Mouse (Mus musculus): ENCODE measurements around the gene Ihh. TPM values are rescaled to one million over a fixed set of nuclear protein-coding genes. Genes with fewer than 3 reads are reported as not detected.

Ihh gene
- polyA plus RNA-seq, 1 experiment: 0.24 TPM

DNA sequence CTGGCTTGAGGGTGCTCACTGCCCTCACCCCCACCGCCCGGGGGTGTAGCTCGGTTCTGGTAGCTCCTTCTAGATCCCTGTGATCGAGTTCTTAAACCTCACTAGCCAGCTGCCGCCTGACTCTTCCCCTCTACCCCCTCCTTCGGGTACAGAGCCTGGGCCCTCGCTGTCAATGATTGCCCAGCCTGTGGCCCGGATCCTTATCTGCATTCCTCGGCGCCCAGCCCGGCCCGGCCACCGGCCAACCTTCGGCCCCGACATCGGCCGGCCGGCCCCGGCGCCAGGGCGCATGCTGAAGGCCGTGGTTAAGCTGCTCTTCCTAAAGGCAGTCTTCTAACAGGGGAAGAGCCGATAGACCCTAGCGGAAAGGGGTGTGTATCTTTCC, 1.8 kb downstream of the Ihh start:
- Histone ChIP-seq H3K36me3 (ENCODE audit: control insufficient read depth, insufficient read depth, low read length, poor library complexity, severe bottlenecking) (no peaks in the 10 kb centered on the region), H3K9ac (ENCODE audit: low read depth, poor library complexity, severe bottlenecking) (no peak overlapping the region), H3K4me3 (ENCODE audit: low read depth, low read length) (no peak overlapping the region), H3K4me1 (ENCODE audit: control insufficient read depth, insufficient read depth, low read length) (no peaks in the 10 kb centered on the region), H3K9me3 (replicated peaks; ENCODE audit: control insufficient read depth, insufficient read depth, low read length, poor library complexity, severe bottlenecking) (no peaks in the 10 kb centered on the region), H3K27me3 (ENCODE audit: control insufficient read depth, insufficient read depth, low read length, poor library complexity, severe bottlenecking) (peaks cover 24% of the 10 kb centered on the region), H3K27ac (ENCODE audit: insufficient read depth, low read length) (no peak overlapping the region)
- no peak for TF ChIP-seq POLR2A (IDR thresholded peaks at IDR 0.05; ENCODE audit: insufficient read depth, low read length)
- no peak for TF ChIP-seq CTCF (IDR thresholded peaks at IDR 0.05; ENCODE audit: low read depth, low read length)
- TF ChIP-seq EP300 (IDR thresholded peaks at IDR 0.05; ENCODE audit: insufficient read depth, low read depth, low read length): no peak

DNA sequence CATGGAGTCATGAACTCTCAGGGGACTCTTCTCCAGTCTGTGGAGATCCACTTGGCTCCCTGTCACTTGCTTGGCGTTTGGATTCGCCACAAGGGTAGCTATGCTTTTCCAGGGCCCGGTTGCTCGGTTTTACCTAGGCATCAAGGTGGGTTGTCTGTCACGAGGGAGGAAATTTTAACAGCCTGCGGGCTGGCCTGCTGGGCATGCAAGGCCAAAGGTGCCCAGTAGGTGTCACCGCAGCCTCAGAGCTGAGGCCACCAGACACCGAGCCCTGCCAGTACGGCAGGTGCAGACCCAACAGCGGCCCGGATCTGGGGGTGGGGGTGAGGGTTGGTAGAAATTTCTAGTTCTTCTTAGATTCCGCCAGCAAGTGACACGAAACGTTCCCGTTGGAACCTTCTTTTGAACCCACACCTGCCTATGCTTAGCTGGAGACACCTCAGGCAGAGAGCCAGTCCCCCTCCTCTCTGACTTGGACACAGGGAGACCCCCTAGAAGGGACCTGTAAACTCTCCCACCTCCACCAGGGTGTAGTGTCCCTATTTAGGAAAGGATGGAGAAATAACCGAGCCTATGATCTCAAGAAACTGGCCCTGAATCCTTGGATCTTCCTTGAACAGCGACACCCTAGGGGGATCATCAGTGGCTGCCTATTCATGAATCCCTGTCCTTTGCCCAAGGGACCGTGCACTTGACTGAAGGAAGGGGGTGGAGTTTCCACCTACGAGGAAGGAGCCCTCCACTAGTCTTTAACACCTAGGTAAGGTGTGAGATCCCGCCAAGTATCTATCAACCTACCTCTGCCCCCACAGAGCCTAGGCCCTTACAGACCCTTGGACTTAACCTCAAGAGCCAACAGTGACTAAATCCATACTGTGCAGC, 2.4 kb downstream of the Ihh start:
- Histone ChIP-seq H3K36me3 (ENCODE audit: control insufficient read depth, insufficient read depth, low read length, poor library complexity, severe bottlenecking) (no peaks in the 10 kb centered on the region), H3K4me1 (ENCODE audit: control insufficient read depth, insufficient read depth, low read length) (no peaks in the 10 kb centered on the region), H3K27me3 (ENCODE audit: control insufficient read depth, insufficient read depth, low read length, poor library complexity, severe bottlenecking) (peaks cover 24% of the 10 kb centered on the region), H3K4me3 (ENCODE audit: low read depth, low read length) (0 out of 2 replicates have a peak overlapping the region, but pooled peaks have one; percentile 18), H3K27ac (ENCODE audit: insufficient read depth, low read length) (no peak overlapping the region), H3K9ac (ENCODE audit: low read depth, poor library complexity, severe bottlenecking) (peak overlapping the region; percentile 24; the same call in 1 of the 2 replicates), H3K9me3 (replicated peaks; ENCODE audit: control insufficient read depth, insufficient read depth, low read length, poor library complexity, severe bottlenecking) (no peaks in the 10 kb centered on the region)
- TF ChIP-seq EP300 (IDR thresholded peaks at IDR 0.05; ENCODE audit: insufficient read depth, low read depth, low read length) (no peak), CTCF (IDR thresholded peaks at IDR 0.05; ENCODE audit: low read depth, low read length) (peak; percentile 84), POLR2A (IDR thresholded peaks at IDR 0.05; ENCODE audit: insufficient read depth, low read length) (no peak)

DNA sequence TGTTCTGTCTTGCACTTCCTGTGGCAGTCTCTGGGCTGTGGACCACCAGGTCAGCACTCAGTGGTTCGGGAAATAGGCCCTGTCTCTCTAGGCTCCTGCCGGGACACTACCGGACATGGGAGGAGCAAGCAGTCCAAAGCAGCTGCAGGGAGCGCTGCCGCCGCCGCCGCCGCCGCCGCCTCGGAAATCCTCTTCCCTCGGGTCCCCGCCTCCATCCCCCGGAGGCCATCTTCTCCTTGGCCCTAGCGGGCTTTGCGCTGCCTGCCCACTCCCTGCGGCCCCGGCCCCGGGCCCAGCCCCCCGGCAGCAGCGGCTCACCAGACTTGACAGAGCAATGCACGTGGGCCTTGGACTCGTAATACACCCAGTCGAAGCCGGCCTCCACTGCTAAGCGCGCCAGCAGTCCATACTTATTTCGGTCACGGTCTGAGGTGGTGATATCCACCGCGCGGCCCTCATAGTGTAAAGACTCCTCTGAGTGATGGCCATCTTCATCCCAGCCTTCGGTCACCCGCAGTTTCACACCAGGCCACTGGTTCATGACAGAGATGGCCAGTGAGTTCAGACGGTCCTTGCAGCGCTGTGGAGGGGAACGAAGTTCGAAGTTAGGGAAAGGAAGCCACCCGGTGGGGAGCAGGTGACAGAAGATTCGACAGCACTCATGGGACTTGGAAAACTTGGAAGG, 3.3 kb downstream of the Ihh start:
- H3K9ac ChIP-seq (ENCODE audit: low read depth, poor library complexity, severe bottlenecking): peak overlapping the region; percentile 24
- no peaks in the 10 kb centered on the region for H3K36me3 ChIP-seq (ENCODE audit: control insufficient read depth, insufficient read depth, low read length, poor library complexity, severe bottlenecking)
- TF ChIP-seq CTCF (IDR thresholded peaks at IDR 0.05; ENCODE audit: low read depth, low read length): no peak
- TF ChIP-seq POLR2A (IDR thresholded peaks at IDR 0.05; ENCODE audit: insufficient read depth, low read length): no peak
- TF ChIP-seq EP300 (IDR thresholded peaks at IDR 0.05; ENCODE audit: insufficient read depth, low read depth, low read length): no peak
- H3K9me3 ChIP-seq (replicated peaks; ENCODE audit: control insufficient read depth, insufficient read depth, low read length, poor library complexity, severe bottlenecking): no peaks in the 10 kb centered on the region
- no peaks in the 10 kb centered on the region for H3K4me1 ChIP-seq (ENCODE audit: control insufficient read depth, insufficient read depth, low read length)
- H3K27ac ChIP-seq (ENCODE audit: insufficient read depth, low read length): no peak overlapping the region
- peaks cover 24% of the 10 kb centered on the region for H3K27me3 ChIP-seq (ENCODE audit: control insufficient read depth, insufficient read depth, low read length, poor library complexity, severe bottlenecking)
- H3K4me3 ChIP-seq (ENCODE audit: low read depth, low read length): peak overlapping the region; percentile 18

DNA sequence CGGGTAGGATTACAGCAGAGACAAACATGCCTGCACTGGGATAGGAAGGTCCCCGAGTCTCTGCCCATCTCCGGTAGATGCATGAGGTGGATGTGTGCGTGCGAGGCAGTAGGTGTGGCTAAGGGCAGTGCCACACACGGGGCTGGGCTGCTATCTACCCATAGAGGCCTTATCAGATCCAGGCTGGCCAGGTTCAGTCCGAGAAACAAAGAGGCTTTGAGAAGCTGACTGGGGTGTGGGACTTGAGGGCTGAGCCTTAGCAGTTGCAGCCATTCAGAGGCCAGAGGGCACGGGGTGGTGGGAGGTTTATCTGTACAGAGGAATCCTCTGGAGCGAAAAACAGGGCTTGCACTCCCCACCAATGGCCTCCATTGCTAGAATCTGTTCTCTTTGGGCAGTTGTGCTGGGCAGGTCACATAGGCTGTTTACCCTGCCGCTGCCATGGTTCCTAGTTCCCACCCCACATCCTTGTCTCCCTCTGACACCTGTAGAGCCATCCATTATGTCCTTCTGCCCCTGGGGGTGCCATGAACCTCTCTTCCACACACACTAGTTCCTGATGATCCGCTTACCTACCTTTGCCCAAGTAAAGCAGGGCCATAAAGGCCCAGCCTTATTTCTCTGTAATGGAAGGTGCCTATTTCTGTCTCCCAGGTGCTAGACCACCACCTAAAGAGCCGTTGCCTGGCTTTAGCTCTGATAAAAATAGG, 9.7 kb downstream of the Ihh start:
- Histone ChIP-seq H3K27me3 (ENCODE audit: control insufficient read depth, insufficient read depth, low read length, poor library complexity, severe bottlenecking) (peaks cover 3% of the 10 kb centered on the region), H3K4me3 (ENCODE audit: low read depth, low read length) (no peak overlapping the region), H3K36me3 (ENCODE audit: control insufficient read depth, insufficient read depth, low read length, poor library complexity, severe bottlenecking) (no peaks in the 10 kb centered on the region), H3K4me1 (ENCODE audit: control insufficient read depth, insufficient read depth, low read length) (no peaks in the 10 kb centered on the region), H3K27ac (ENCODE audit: insufficient read depth, low read length) (no peak overlapping the region), H3K9ac (ENCODE audit: low read depth, poor library complexity, severe bottlenecking) (no peak overlapping the region), H3K9me3 (replicated peaks; ENCODE audit: control insufficient read depth, insufficient read depth, low read length, poor library complexity, severe bottlenecking) (no peaks in the 10 kb centered on the region)
- TF ChIP-seq POLR2A (IDR thresholded peaks at IDR 0.05; ENCODE audit: insufficient read depth, low read length): no peak

DNA sequence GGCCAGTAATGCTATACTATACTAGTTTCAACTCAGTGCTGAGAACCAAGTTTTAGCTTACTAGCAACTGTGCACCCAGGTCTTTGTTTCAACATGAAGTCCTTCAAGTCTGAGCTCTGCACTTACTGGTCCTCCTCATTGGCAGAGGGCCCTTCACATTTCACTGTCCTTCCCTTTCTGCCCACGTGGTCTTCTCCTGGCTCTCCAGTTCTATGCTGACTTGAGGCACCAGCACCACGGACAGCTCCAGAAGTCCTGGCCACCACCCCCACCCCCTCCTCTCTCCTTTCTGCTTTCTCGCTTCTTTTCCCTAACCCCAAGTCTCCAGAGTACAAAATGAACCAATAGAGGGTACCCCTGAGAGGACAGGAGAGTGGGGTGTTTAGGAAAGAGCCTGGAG, 11.7 kb downstream of the Ihh start:
- Histone ChIP-seq H3K9me3 (replicated peaks; ENCODE audit: control insufficient read depth, insufficient read depth, low read length, poor library complexity, severe bottlenecking) (no peaks in the 10 kb centered on the region), H3K36me3 (ENCODE audit: control insufficient read depth, insufficient read depth, low read length, poor library complexity, severe bottlenecking) (no peaks in the 10 kb centered on the region), H3K4me3 (ENCODE audit: low read depth, low read length) (no peak overlapping the region), H3K9ac (ENCODE audit: low read depth, poor library complexity, severe bottlenecking) (no peak overlapping the region), H3K27me3 (ENCODE audit: control insufficient read depth, insufficient read depth, low read length, poor library complexity, severe bottlenecking) (peaks cover 4% of the 10 kb centered on the region), H3K27ac (ENCODE audit: insufficient read depth, low read length) (no peak overlapping the region), H3K4me1 (ENCODE audit: control insufficient read depth, insufficient read depth, low read length) (no peaks in the 10 kb centered on the region)
- TF ChIP-seq CTCF (IDR thresholded peaks at IDR 0.05; ENCODE audit: low read depth, low read length): no peak
- no peak for TF ChIP-seq POLR2A (IDR thresholded peaks at IDR 0.05; ENCODE audit: insufficient read depth, low read length)
- TF ChIP-seq EP300 (IDR thresholded peaks at IDR 0.05; ENCODE audit: insufficient read depth, low read depth, low read length): no peak

Data from ES-Bruce4 (cell line).